In genomic region chr1:171034201-171034600, GRCm38 (mm10) we compare ENCODE assay signal across 8 mouse cellular contexts. TPM values are rescaled to one million over a fixed set of nuclear protein-coding genes. Genes with fewer than 3 reads are reported as not detected.
DNase-seq lines count a peak whose midpoint lies in the region; ATAC-seq lines count a peak whose summit lies in the region.

No protein-coding gene starts in this region.

- peaks cover 64% of the 10 kb centered on the region for H3K27me3 ChIP-seq in hindbrain, embryonic 10.5 days (ENCODE audit: insufficient read depth, poor library complexity, severe bottlenecking)
- peaks cover 44% of the 10 kb centered on the region for H3K27me3 ChIP-seq in midbrain, embryonic 13.5 days

- H3K4me3 ChIP-seq in hindbrain, embryonic 10.5 days = peak overlapping the region; percentile 67
- H3K4me3 ChIP-seq in midbrain, embryonic 13.5 days (replicated peaks) = peak overlapping the region; percentile 70

- no peaks in the 10 kb centered on the region for H3K36me3 ChIP-seq in hindbrain, embryonic 10.5 days
- H3K36me3 ChIP-seq in midbrain, embryonic 13.5 days = no peaks in the 10 kb centered on the region

- no peak overlapping the region for H3K27ac ChIP-seq in hindbrain, embryonic 10.5 days
- no peak overlapping the region for H3K27ac ChIP-seq in midbrain, embryonic 13.5 days

- 0 out of 2 replicates have a peak overlapping the region, but pooled peaks have one; percentile 33 for H3K9ac ChIP-seq in midbrain, embryonic 13.5 days (replicated peaks)

- no peak for ATAC-seq in midbrain, embryonic 13.5 days

- no peaks in the 10 kb centered on the region for H3K9me3 ChIP-seq in hindbrain, embryonic 10.5 days
- no peaks in the 10 kb centered on the region for H3K9me3 ChIP-seq in midbrain, embryonic 13.5 days

- peaks cover 31% of the 10 kb centered on the region for H3K4me1 ChIP-seq in hindbrain, embryonic 10.5 days (replicated peaks)
- H3K4me1 ChIP-seq in midbrain, embryonic 13.5 days (replicated peaks) = peaks cover 24% of the 10 kb centered on the region

- peak overlapping the region; percentile 81 for H3K4me2 ChIP-seq in midbrain, embryonic 13.5 days (replicated peaks)

- 7% methylated on average over 11 of the region's 11 CpGs for WGBS in hindbrain, embryonic 10.5 days
- 6% methylated on average over 11 of the region's 11 CpGs for WGBS in midbrain, embryonic 13.5 days

- peak; percentile 28 to 66 for DNase-seq in layer of hippocampus, adult 18-20 months (ENCODE audit: low spot score in 2 of 2)
- DNase-seq in layer of hippocampus, adult 9-11 months = no peak
- DNase-seq in T-cell, adult 2 months (ENCODE audit: low spot score) = peak; percentile 74
- DNase-seq in hindbrain, embryonic 10.5 days (ENCODE audit: low spot score) = peak; percentile 22
- no peak for DNase-seq in c-Kit-positive CD71-positive TER-119-positive erythroid progenitor cells, embryonic 14.5 days (ENCODE audit: low spot score)
- DNase-seq in spleen, postnatal 10 days (ENCODE audit: low spot score in 2 of 2) = no peak
- DNase-seq in lung, postnatal 14 days = no peak

RNA-seq across cellular contexts. Expression of gene Fcgr4, which starts 15.5 kb away (rescaled TPM):
- total RNA-seq in layer of hippocampus, adult 18-20 months (2021) = under 1 TPM in 1 of 2 experiments, not detected in 1; 0.25 TPM
- polyA plus RNA-seq in hindbrain, embryonic 10.5 days (2016; fragmentation: Nextera tagmentation; extraction: Ambion mirVana) = 0.30 and 0.64 TPM in 2 replicates
- 0.15 TPM in 1 of 2 replicates, not detected in the other for polyA plus RNA-seq in midbrain, embryonic 13.5 days (2015; fragmentation: Nextera tagmentation; extraction: Ambion mirVana)

RNA-seq across cellular contexts. Expression of gene Fcgr3, which starts 30.5 kb away (rescaled TPM):
- 10 to 100 TPM in 1 of 2 experiments, 1 to 10 TPM in 1; 9.9 to 12.5 TPM for total RNA-seq in layer of hippocampus, adult 18-20 months (2021)
- polyA plus RNA-seq in hindbrain, embryonic 10.5 days (2016; fragmentation: Nextera tagmentation; extraction: Ambion mirVana) = 4.7 and 7.6 TPM in 2 replicates
- 4.8 and 6.0 TPM in 2 replicates for polyA plus RNA-seq in midbrain, embryonic 13.5 days (2015; fragmentation: Nextera tagmentation; extraction: Ambion mirVana)

RNA-seq across cellular contexts. Expression of gene Fcgr2b, which starts 57.9 kb away (rescaled TPM):
- total RNA-seq in layer of hippocampus, adult 18-20 months (2021) = 1 to 10 TPM; 4.0 to 4.4 TPM
- polyA plus RNA-seq in hindbrain, embryonic 10.5 days (2016; fragmentation: Nextera tagmentation; extraction: Ambion mirVana) = 0.26 TPM in 1 of 2 replicates, not detected in the other
- polyA plus RNA-seq in midbrain, embryonic 13.5 days (2015; fragmentation: Nextera tagmentation; extraction: Ambion mirVana) = 0.37 and 0.57 TPM in 2 replicates

Comparison
In these comparisons a context has a peak if more than half of its experiments do, and no peak if none do; other contexts are left out.
1. DNase-seq: peak in layer of hippocampus, adult 18-20 months (2 of 2), T-cell, adult 2 months (single experiment) and hindbrain, embryonic 10.5 days (single experiment); none in layer of hippocampus, adult 9-11 months (single experiment), c-Kit-positive CD71-positive TER-119-positive erythroid progenitor cells, embryonic 14.5 days (single experiment), spleen, postnatal 10 days (0 of 2) and lung, postnatal 14 days (single experiment).